Mouse (Mus musculus) heart, embryonic 14.5 days (tissue): ENCODE results near the gene 1700028P14Rik. TPM values are rescaled to one million over a fixed set of nuclear protein-coding genes. Genes with fewer than 3 reads are reported as not detected.

ENCODE experiments used
- ATAC-seq: fragments of 200-750 bp; cut with Nextera tagmentation; 2 replicates; pipeline ENCODE4 v1.8.0; 2017; ENCODE audit warnings: low read depth, moderate TSS enrichment; ENCODE audit not compliant: insufficient number of reproducible peaks, insufficient read depth, low FRiP score
- H3K27ac ChIP-seq, 2 experiments: fragments of 200-500 bp in 1 of 2; fragments of 300-500 bp in 1 of 2; sonication (generic) in 1 of 2; replicated peaks in 1 of 2; 2 replicates each; pipeline ENCODE4 v1.5.1; 2012 to 2014; ENCODE audit warnings: low read depth in 2 of 2, low read length in 2 of 2, control low read depth in 1 of 2, mild to moderate bottlenecking in 1 of 2, mixed read lengths in 1 of 2; ENCODE audit not compliant: control insufficient read depth in 1 of 2, insufficient read depth in 1 of 2
- H3K27me3 ChIP-seq: fragments of 300-500 bp; sonication (generic); 2 replicates; pipeline ENCODE4 v1.6.1; 2014; ENCODE audit warnings: mild to moderate bottlenecking, low read length, control low read depth; ENCODE audit not compliant: control insufficient read depth, insufficient read depth
- H3K36me3 ChIP-seq: fragments of 300-500 bp; sonication (generic); 2 replicates; pipeline ENCODE4 v1.6.1; 2014; ENCODE audit warnings: mild to moderate bottlenecking, control low read depth, low read length, mixed read lengths; ENCODE audit not compliant: control insufficient read depth, insufficient read depth
- H3K4me1 ChIP-seq, 2 experiments: fragments of 200-500 bp in 1 of 2; fragments of 300-500 bp in 1 of 2; sonication (generic) in 1 of 2; 2 replicates each; pipeline ENCODE4 v1.6.1; 2012 to 2014; ENCODE audit warnings: low read length in 2 of 2, control low read depth in 1 of 2, mixed read lengths in 1 of 2; ENCODE audit not compliant: control insufficient read depth in 2 of 2, insufficient read depth in 2 of 2
- H3K4me2 ChIP-seq: fragments of 300-500 bp; sonication (generic); 2 replicates; pipeline ENCODE4 v1.6.1; 2014; ENCODE audit warnings: mild to moderate bottlenecking, low read length
- H3K4me3 ChIP-seq, 2 experiments: fragments of 200-500 bp in 1 of 2; fragments of 300-500 bp in 1 of 2; sonication (generic) in 1 of 2; 2 replicates each; pipeline ENCODE4 v1.5.1; 2012 to 2014; ENCODE audit warnings: low read length in 2 of 2, mild to moderate bottlenecking in 2 of 2, control low read depth in 1 of 2, low read depth in 1 of 2, moderate library complexity in 1 of 2; ENCODE audit not compliant: control insufficient read depth in 1 of 2, insufficient read depth in 1 of 2
- H3K9ac ChIP-seq: fragments of 300-500 bp; sonication (generic); 2 replicates; pipeline ENCODE4 v1.6.1; 2014; ENCODE audit warnings: mild to moderate bottlenecking, low read length
- H3K9me3 ChIP-seq: fragments of 300-500 bp; sonication (generic); 2 replicates; pipeline ENCODE4 v1.6.1; 2016; ENCODE audit warnings: low read length, control low read depth; ENCODE audit not compliant: control insufficient read depth
- WGBS: fragments of 180-500 bp; shearing (Covaris S2); extraction: QIAGEN DNeasy Blood & Tissue Kit; methylation state at CpG from one replicate; pipeline ENCODE4 v1.1.7; 2014; 5-methylcytosine and 5-hydroxymethylcytosine counted together
- polyA plus RNA-seq: library from polyadenylated mRNA; unstranded; fragments of >200 nt; fragmentation: Nextera tagmentation; extraction: Ambion mirVana; gene quantifications from 2 replicates; pipeline ENCODE4 v1.2.1, GENCODE M21; 2014

Gene 1700028P14Rik
- polyA plus RNA-seq, 1 experiment from 2014 or later = not detected

GRCm38 (mm10) chr19:23545604-23546003 is 107.0 kb downstream of the 1700028P14Rik start:
- Histone ChIP-seq H3K4me3 (no peak overlapping the region), H3K4me1 (no peaks in the 10 kb centered on the region)
- no peak for ATAC-seq

GRCm38 (mm10) chr19:23543244-23544004 is 109.2 kb downstream of the 1700028P14Rik start:
- H3K4me1 ChIP-seq = no peaks in the 10 kb centered on the region
- no peak overlapping the region for H3K4me3 ChIP-seq
- no peaks in the 10 kb centered on the region for H3K27me3 ChIP-seq
- H3K36me3 ChIP-seq = no peaks in the 10 kb centered on the region
- H3K9me3 ChIP-seq = no peaks in the 10 kb centered on the region
- H3K9ac ChIP-seq = no peak overlapping the region
- H3K4me2 ChIP-seq = no peak overlapping the region
- 73% methylated on average over 11 of the region's 11 CpGs for WGBS
- H3K27ac ChIP-seq = no peak overlapping the region
- ATAC-seq = no peak

More at GRCm38 (mm10) chr19:23545604-23546003, 107.0 kb downstream of the 1700028P14Rik start:
- no peaks in the 10 kb centered on the region for H3K9me3 ChIP-seq
- H3K9ac ChIP-seq = no peak overlapping the region
- H3K36me3 ChIP-seq = no peaks in the 10 kb centered on the region
- no peaks in the 10 kb centered on the region for H3K27me3 ChIP-seq
- H3K27ac ChIP-seq = no peak overlapping the region
- no peak overlapping the region for H3K4me2 ChIP-seq

GRCm38 (mm10) chr19:23542759-23543158 is 109.9 kb downstream of the 1700028P14Rik start:
- ATAC-seq = no peak
- no peak overlapping the region for H3K4me2 ChIP-seq
- WGBS = 84% methylated on average over 4 of the region's 4 CpGs

GRCm38 (mm10) chr19:23535700-23536099 is 116.9 kb downstream of the 1700028P14Rik start:
- Histone ChIP-seq H3K9ac (no peak overlapping the region), H3K27ac (no peak overlapping the region), H3K27me3 (no peaks in the 10 kb centered on the region), H3K36me3 (no peaks in the 10 kb centered on the region), H3K4me2 (no peak overlapping the region), H3K9me3 (no peaks in the 10 kb centered on the region), H3K4me3 (no peak overlapping the region), H3K4me1 (no peaks in the 10 kb centered on the region)
- WGBS = 88% methylated on average over 3 of the region's 3 CpGs
- no peak for ATAC-seq

More at GRCm38 (mm10) chr19:23542759-23543158, 109.9 kb downstream of the 1700028P14Rik start:
- Histone ChIP-seq H3K4me1 (no peaks in the 10 kb centered on the region), H3K9ac (no peak overlapping the region), H3K27ac (no peak overlapping the region), H3K27me3 (no peaks in the 10 kb centered on the region), H3K9me3 (no peaks in the 10 kb centered on the region), H3K4me3 (no peak overlapping the region), H3K36me3 (no peaks in the 10 kb centered on the region)

- Histone ChIP-seq H3K9ac (no peak overlapping the region), H3K9me3 (no peaks in the 10 kb centered on the region), H3K36me3 (no peaks in the 10 kb centered on the region), H3K27ac (no peak overlapping the region), H3K27me3 (no peaks in the 10 kb centered on the region), H3K4me3 (no peak overlapping the region), H3K4me2 (no peak overlapping the region), H3K4me1 (no peaks in the 10 kb centered on the region)
- no peak for ATAC-seq
- WGBS = 43% methylated on average over 4 of the region's 4 CpGs
These were observed 120.7 kb downstream of the 1700028P14Rik start for GRCm38 (mm10) chr19:23531899-23532298.

- no peak for ATAC-seq
- Histone ChIP-seq H3K27ac (no peak overlapping the region), H3K27me3 (no peaks in the 10 kb centered on the region), H3K9ac (no peak overlapping the region), H3K4me3 (no peak overlapping the region), H3K9me3 (no peaks in the 10 kb centered on the region), H3K4me2 (no peak overlapping the region), H3K36me3 (no peaks in the 10 kb centered on the region), H3K4me1 (peaks cover 6 to 12% of the 10 kb centered on the region in 2 experiments)
- WGBS = 9% methylated on average over 1 of the region's 1 CpGs
These were observed 128.9 kb downstream of the 1700028P14Rik start for GRCm38 (mm10) chr19:23523711-23524110.

GRCm38 (mm10) chr19:23521831-23522230 is 130.8 kb downstream of the 1700028P14Rik start:
- Histone ChIP-seq H3K27ac (no peak overlapping the region), H3K9ac (no peak overlapping the region), H3K4me1 (peaks cover 6 to 12% of the 10 kb centered on the region in 2 experiments), H3K9me3 (no peaks in the 10 kb centered on the region), H3K4me3 (no peak overlapping the region), H3K36me3 (no peaks in the 10 kb centered on the region), H3K27me3 (no peaks in the 10 kb centered on the region), H3K4me2 (no peak overlapping the region)
- WGBS = 87% methylated on average over 4 of the region's 4 CpGs
- ATAC-seq = no peak

GRCm38 (mm10) chr19:23521071-23521470 is 131.5 kb downstream of the 1700028P14Rik start:
- no peak for ATAC-seq
- WGBS = 49% methylated on average over 8 of the region's 8 CpGs
- Histone ChIP-seq H3K9me3 (no peaks in the 10 kb centered on the region), H3K4me2 (peak overlapping the region; percentile 41), H3K4me1 (peaks cover 6 to 12% of the 10 kb centered on the region in 2 experiments), H3K27ac (peak overlapping the region; percentile 1 to 63), H3K9ac (no peak overlapping the region), H3K36me3 (no peaks in the 10 kb centered on the region), H3K4me3 (no peak overlapping the region), H3K27me3 (no peaks in the 10 kb centered on the region)
